Comparison of ENCODE assay signal across 16 mouse cellular contexts in the genomic region with DNA sequence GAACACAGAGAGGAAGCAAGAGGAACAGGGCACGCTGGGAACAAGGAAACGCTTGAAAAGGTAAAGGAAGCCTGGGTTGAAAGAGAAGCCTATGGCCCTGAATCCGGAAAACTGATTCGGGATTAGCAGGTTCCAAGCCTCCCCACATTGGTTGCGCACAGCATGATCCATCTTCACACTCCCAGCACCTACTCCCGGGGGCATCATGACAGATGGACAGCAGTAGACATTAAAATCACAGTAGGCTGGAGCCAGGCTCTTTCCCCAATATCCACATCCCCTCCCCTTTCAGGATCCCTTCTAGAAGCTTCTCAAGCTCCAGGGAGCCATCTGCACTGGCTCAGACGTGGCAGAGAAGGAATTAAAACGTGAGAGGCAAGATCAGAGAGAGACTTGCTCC. TPM values are rescaled to one million over a fixed set of nuclear protein-coding genes. Genes with fewer than 3 reads are reported as not detected.
A peak's percentile ranks its signal among the peaks of the same experiment; 100 is the strongest.
DNase-seq lines count a peak whose midpoint lies in the region; ATAC-seq and TF ChIP-seq lines count a peak whose summit lies in the region.
"Had no signal": no experiment of that assay in that cellular context is flagged by ENCODE, and none has a peak within 500 bp of the region (broad histone marks: within the 10 kb centered on the region; RNA-seq: fewer than 3 reads in every experiment).

No protein-coding gene starts in this region.

- no peaks in the 10 kb centered on the region for H3K9me3 ChIP-seq in kidney, embryonic 15.5 days (replicated peaks)
- no peaks in the 10 kb centered on the region for H3K9me3 ChIP-seq in neural tube, embryonic 13.5 days
- H3K9me3 ChIP-seq in neural tube, embryonic 15.5 days (replicated peaks): no peaks in the 10 kb centered on the region
- H3K9me3 ChIP-seq in limb, embryonic 10.5 days (replicated peaks): no peaks in the 10 kb centered on the region
- no peaks in the 10 kb centered on the region for H3K9me3 ChIP-seq in intestine, postnatal 0 days (ENCODE audit: control insufficient read depth)

- H3K4me3 ChIP-seq in kidney, embryonic 15.5 days (replicated peaks): no peak overlapping the region
- H3K4me3 ChIP-seq in neural tube, embryonic 13.5 days: no peak overlapping the region
- no peak overlapping the region for H3K4me3 ChIP-seq in neural tube, embryonic 15.5 days (replicated peaks)
- no peak overlapping the region for H3K4me3 ChIP-seq in limb, embryonic 10.5 days
- H3K4me3 ChIP-seq in intestine, postnatal 0 days (ENCODE audit: low read depth, low read length): no peak overlapping the region
- H3K4me3 ChIP-seq: megakaryocyte, embryonic 14.5 days had no signal

- peak; percentile 16 for DNase-seq in cerebellum, adult 11-12 months
- DNase-seq in cerebellum, adult 8-10 months: no peak
- DNase-seq in kidney, postnatal 4 days: no peak
- no peak for DNase-seq in limb, embryonic 10.5 days (ENCODE audit: low spot score)
- DNase-seq: adrenal gland, postnatal 36 days; heart, adult 18-20 months; liver; lung, adult 18-20 months; right cerebral cortex, postnatal 14 days; thymus, postnatal 4 days had no signal

- H3K27ac ChIP-seq in kidney, embryonic 15.5 days: 0 out of 2 replicates have a peak overlapping the region, but pooled peaks have one; percentile 29
- H3K27ac ChIP-seq in neural tube, embryonic 13.5 days (replicated peaks): peak overlapping the region; percentile 52
- no peak overlapping the region for H3K27ac ChIP-seq in neural tube, embryonic 15.5 days (replicated peaks)
- H3K27ac ChIP-seq in limb, embryonic 10.5 days: peak overlapping the region; percentile 75
- H3K27ac ChIP-seq in intestine, postnatal 0 days (ENCODE audit: low read depth, low read length): no peak overlapping the region

- no peaks in the 10 kb centered on the region for H3K36me3 ChIP-seq in kidney, embryonic 15.5 days
- H3K36me3 ChIP-seq in neural tube, embryonic 13.5 days: no peaks in the 10 kb centered on the region
- H3K36me3 ChIP-seq in neural tube, embryonic 15.5 days: no peaks in the 10 kb centered on the region
- H3K36me3 ChIP-seq in limb, embryonic 10.5 days: no peaks in the 10 kb centered on the region
- no peaks in the 10 kb centered on the region for H3K36me3 ChIP-seq in intestine, postnatal 0 days (ENCODE audit: control insufficient read depth, insufficient read depth)

- H3K4me2 ChIP-seq in kidney, embryonic 15.5 days: no peak overlapping the region
- no peak overlapping the region for H3K4me2 ChIP-seq in neural tube, embryonic 13.5 days
- no peak overlapping the region for H3K4me2 ChIP-seq in neural tube, embryonic 15.5 days
- H3K4me2 ChIP-seq in intestine, postnatal 0 days (replicated peaks; ENCODE audit: low read depth): no peak overlapping the region

- 56% methylated on average over 8 of the region's 8 CpGs for WGBS in kidney, embryonic 15.5 days
- 51% methylated on average over 8 of the region's 8 CpGs for WGBS in neural tube, embryonic 13.5 days
- 53% methylated on average over 8 of the region's 8 CpGs for WGBS in neural tube, embryonic 15.5 days
- 51% methylated on average over 8 of the region's 8 CpGs for WGBS in limb, embryonic 10.5 days
- WGBS in intestine, postnatal 0 days: 71% methylated on average over 8 of the region's 8 CpGs

- TF ChIP-seq CTCF in intestine, postnatal 0 days (IDR thresholded peaks at IDR 0.05; ENCODE audit: low read depth): no peak

- peaks cover 46% of the 10 kb centered on the region for H3K4me1 ChIP-seq in kidney, embryonic 15.5 days
- peaks cover 41% of the 10 kb centered on the region for H3K4me1 ChIP-seq in neural tube, embryonic 13.5 days (replicated peaks)
- H3K4me1 ChIP-seq in neural tube, embryonic 15.5 days: peaks cover 28% of the 10 kb centered on the region
- H3K4me1 ChIP-seq in limb, embryonic 10.5 days: peaks cover 47% of the 10 kb centered on the region
- no peaks in the 10 kb centered on the region for H3K4me1 ChIP-seq in intestine, postnatal 0 days (replicated peaks; ENCODE audit: control insufficient read depth, insufficient read depth, low read length)

- H3K27me3 ChIP-seq in kidney, embryonic 15.5 days: no peaks in the 10 kb centered on the region
- no peaks in the 10 kb centered on the region for H3K27me3 ChIP-seq in neural tube, embryonic 13.5 days
- H3K27me3 ChIP-seq in neural tube, embryonic 15.5 days (replicated peaks): no peaks in the 10 kb centered on the region
- H3K27me3 ChIP-seq in limb, embryonic 10.5 days (ENCODE audit: low read depth, poor library complexity, severe bottlenecking): no peaks in the 10 kb centered on the region
- no peaks in the 10 kb centered on the region for H3K27me3 ChIP-seq in intestine, postnatal 0 days (replicated peaks; ENCODE audit: control insufficient read depth, insufficient read depth, low read length)
- H3K27me3 ChIP-seq: CH12.LX had no signal

- no peak for ATAC-seq in kidney, embryonic 15.5 days (replicated peaks; ENCODE audit: low FRiP score)
- no peak for ATAC-seq in neural tube, embryonic 13.5 days (ENCODE audit: low read depth)
- ATAC-seq in neural tube, embryonic 15.5 days (ENCODE audit: low FRiP score): no peak
- no peak for ATAC-seq in intestine, postnatal 0 days

- H3K9ac ChIP-seq in kidney, embryonic 15.5 days: no peak overlapping the region
- H3K9ac ChIP-seq in neural tube, embryonic 13.5 days: no peak overlapping the region
- H3K9ac ChIP-seq in neural tube, embryonic 15.5 days (replicated peaks): no peak overlapping the region
- no peak overlapping the region for H3K9ac ChIP-seq in intestine, postnatal 0 days (ENCODE audit: low read depth, low read length)

RNA-seq across cellular contexts. Expression of a gene that starts 35.4 kb away (rescaled TPM):
- polyA plus RNA-seq in kidney, embryonic 15.5 days (2015; fragmentation: Nextera tagmentation; extraction: Ambion mirVana): 85.5 and 87.2 TPM in 2 replicates
- polyA plus RNA-seq in neural tube, embryonic 13.5 days (2015; fragmentation: Nextera tagmentation; extraction: Ambion mirVana): 60.3 and 63.4 TPM in 2 replicates
- 40.7 and 43.2 TPM in 2 replicates for polyA plus RNA-seq in neural tube, embryonic 15.5 days (2015; fragmentation: Nextera tagmentation; extraction: Ambion mirVana)
- polyA plus RNA-seq in limb, embryonic 10.5 days (2016; fragmentation: Nextera tagmentation; extraction: Ambion mirVana): 153 and 241 TPM in 2 replicates
- 18.2 and 21.3 TPM in 2 replicates for polyA plus RNA-seq in intestine, postnatal 0 days (2015; fragmentation: Nextera tagmentation; extraction: Ambion mirVana)

Comparison
In these comparisons a context has a peak if more than half of its experiments do, and no peak if none do; other contexts are left out.
1. H3K27ac ChIP-seq: peak in kidney, embryonic 15.5 days (single experiment), neural tube, embryonic 13.5 days (single experiment) and limb, embryonic 10.5 days (single experiment); none in neural tube, embryonic 15.5 days (single experiment) and intestine, postnatal 0 days (single experiment).